Mouse (Mus musculus): ENCODE measurements at regions not wholly inside any gene's neighbourhood (a gene's known extent, or its start where the extent isn't known, plus 50 kb on each side); places are given as distances from the start of the nearest gene placed in this dataset.
"Not testable (repeated sequence)": the region's sequence is repeated elsewhere in the genome, so short reads cannot be mapped to it uniquely, and the experiment has no call there.

DNA sequence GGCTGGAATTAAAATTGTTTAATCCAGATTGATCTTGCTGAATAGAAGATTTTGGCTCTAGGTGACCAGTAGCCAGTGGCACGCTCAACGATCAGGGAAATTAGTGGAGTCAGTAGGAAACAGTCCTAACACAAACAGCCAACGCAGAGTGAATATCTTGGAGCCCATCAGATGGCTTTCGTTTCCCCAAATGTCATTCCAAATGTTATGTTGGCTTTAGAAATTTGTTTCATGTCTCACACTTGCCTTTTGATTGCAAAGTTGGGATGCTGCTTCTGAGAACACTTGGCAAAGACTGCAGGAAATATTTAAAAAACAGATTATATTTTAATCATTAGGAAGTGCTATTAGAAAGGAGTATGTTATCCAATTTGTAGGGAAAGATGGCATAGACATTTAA lies 650.7 kb upstream of the Cntnap5a start:
- Histone ChIP-seq H3K36me3 (ENCODE audit: control insufficient read depth, insufficient read depth) (no peaks in the 10 kb centered on the region), H3K79me3 (ENCODE audit: low read depth) (no peaks in the 10 kb centered on the region), H3ac (ENCODE audit: control insufficient read depth, insufficient read length, low read depth) (no peak overlapping the region), H3K79me2 (ENCODE audit: control insufficient read depth, insufficient read depth) (no peaks in the 10 kb centered on the region), H3K4me3 (ENCODE audit: insufficient read depth, poor library complexity, severe bottlenecking) (no peak overlapping the region), H3K27me3 (ENCODE audit: control insufficient read depth, insufficient read depth, insufficient read length) (no peaks in the 10 kb centered on the region)
- TF ChIP-seq CTCF (IDR thresholded peaks at IDR 0.05; ENCODE audit: control insufficient read depth, insufficient read depth, insufficient read length): no peak
- TF ChIP-seq MYOD1 (IDR thresholded peaks at IDR 0.05; ENCODE audit: control insufficient read depth, insufficient read length, low read depth): no peak
- TF ChIP-seq USF1 (IDR thresholded peaks at IDR 0.05; ENCODE audit: low read depth): no peak
- no peak for TF ChIP-seq CEBPB (IDR thresholded peaks at IDR 0.05; ENCODE audit: low read depth)
- TF ChIP-seq MAX (IDR thresholded peaks at IDR 0.05): no peak

DNA sequence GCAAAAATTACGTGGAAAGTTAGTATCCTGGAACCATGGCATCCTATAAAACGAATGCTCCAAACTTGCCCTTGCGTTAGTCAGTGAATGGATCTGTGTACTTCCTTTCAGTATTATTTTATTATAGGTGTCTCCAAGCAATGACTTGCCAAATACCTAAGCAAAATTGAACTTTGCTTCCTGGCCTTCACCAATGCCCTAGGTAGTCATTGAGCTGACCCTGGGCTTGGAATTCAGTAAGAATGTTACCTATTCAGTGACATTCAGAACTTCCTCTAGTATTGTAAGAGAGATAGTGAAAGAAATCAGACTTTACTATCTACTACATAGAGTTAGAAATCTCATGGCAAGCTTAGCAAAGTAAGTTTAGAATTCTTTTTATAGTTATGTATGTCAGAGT lies 642.9 kb upstream of the Cntnap5a start:
- H3K36me3 ChIP-seq (ENCODE audit: control insufficient read depth, insufficient read depth); H3ac ChIP-seq (ENCODE audit: control insufficient read depth, insufficient read length, low read depth); H3K4me3 ChIP-seq (ENCODE audit: insufficient read depth, poor library complexity, severe bottlenecking); H3K79me3 ChIP-seq (ENCODE audit: low read depth); H3K79me2 ChIP-seq (ENCODE audit: control insufficient read depth, insufficient read depth); H3K27me3 ChIP-seq (ENCODE audit: control insufficient read depth, insufficient read depth, insufficient read length): not testable (repeated sequence)

DNA sequence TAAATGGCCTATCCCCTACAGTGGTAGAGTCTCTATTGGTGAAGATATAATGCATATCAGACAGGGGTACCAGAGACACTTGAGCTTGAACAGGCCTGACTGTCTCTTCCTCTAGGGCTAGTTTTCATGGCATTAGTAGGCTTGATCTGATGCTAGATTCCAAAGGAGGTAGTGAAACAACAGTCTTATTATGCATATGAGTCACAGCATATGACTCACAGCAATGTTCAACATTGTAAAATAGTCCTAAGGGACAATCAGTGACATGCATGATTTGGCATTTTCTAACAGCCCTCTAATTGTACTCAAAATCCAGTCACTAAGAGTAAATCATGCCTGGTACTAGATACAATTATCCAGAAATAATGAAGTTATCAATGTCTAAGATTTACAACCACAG lies 626.1 kb upstream of the Cntnap5a start:
- Histone ChIP-seq H3K79me2 (ENCODE audit: control insufficient read depth, insufficient read depth) (no peaks in the 10 kb centered on the region), H3K27me3 (ENCODE audit: control insufficient read depth, insufficient read depth, insufficient read length) (no peaks in the 10 kb centered on the region), H3K79me3 (ENCODE audit: low read depth) (no peaks in the 10 kb centered on the region), H3K4me3 (ENCODE audit: insufficient read depth, poor library complexity, severe bottlenecking) (no peak overlapping the region), H3ac (ENCODE audit: control insufficient read depth, insufficient read length, low read depth) (no peak overlapping the region), H3K36me3 (ENCODE audit: control insufficient read depth, insufficient read depth) (no peaks in the 10 kb centered on the region)
- TF ChIP-seq FOSL1 (IDR thresholded peaks at IDR 0.05; ENCODE audit: insufficient read depth, low read length, poor library complexity, severe bottlenecking) (peak; percentile 73), MYOD1 (IDR thresholded peaks at IDR 0.05; ENCODE audit: control insufficient read depth, insufficient read length, low read depth) (no peak)

Measured in C2C12 (cell line).